Mouse (Mus musculus) olfactory bulb, adult 2 months (tissue): ENCODE data around the gene Ppp2r2c.

ENCODE experiments used
- CTCF ChIP-seq: fragments of 200-500 bp; IDR thresholded peaks from 2 replicates; pipeline ENCODE4 v1.5.1; 2012; ENCODE audit warnings: low read depth, mild to moderate bottlenecking, low read length, moderate library complexity; ENCODE audit not compliant: insufficient read depth
- POLR2A ChIP-seq: fragments of 200-500 bp; IDR thresholded peaks from 2 replicates; pipeline ENCODE4 v1.6.1; 2012; ENCODE audit warnings: mild to moderate bottlenecking, low read depth, low read length, moderate library complexity; ENCODE audit not compliant: insufficient read depth

- no peak for TF ChIP-seq POLR2A
- no peak for TF ChIP-seq CTCF
Measured at GRCm38 (mm10) chr5:36904703-36905102, 36.4 kb downstream of the Ppp2r2c start.
